Mouse (Mus musculus) 3134 (cell line): ENCODE data around the gene Avpi1.
A peak's percentile ranks its signal among the peaks of the same experiment; 100 is the strongest.

Experiments
- DNase-seq: peaks from one replicate; pipeline ENCODE4 v3.0.0-alpha.2; 2011; ENCODE audit warnings: low spot score; ENCODE audit not compliant: insufficient read length; ENCODE audit errors: extremely low read depth

Gene Avpi1

GRCm38 (mm10) chr19:42145210-42145609 lies 16.4 kb upstream of the Avpi1 start:
- DNase-seq = no peak

- DNase-seq = no peak
Measured at GRCm38 (mm10) chr19:42144541-42145167, 15.8 kb upstream of the Avpi1 start.

- DNase-seq = no peak
Measured at GRCm38 (mm10) chr19:42144067-42144466, 15.2 kb upstream of the Avpi1 start.

GRCm38 (mm10) chr19:42142757-42143156 lies 13.9 kb upstream of the Avpi1 start:
- no peak for DNase-seq

- DNase-seq = no peak
Measured at GRCm38 (mm10) chr19:42141998-42142397, 13.1 kb upstream of the Avpi1 start.

GRCm38 (mm10) chr19:42139724-42140517 lies 11.1 kb upstream of the Avpi1 start:
- DNase-seq = no peak

- DNase-seq = no peak
Measured at GRCm38 (mm10) chr19:42138517-42139285, 9.8 kb upstream of the Avpi1 start.

- no peak for DNase-seq
Measured at GRCm38 (mm10) chr19:42137167-42137672, 8.4 kb upstream of the Avpi1 start.

GRCm38 (mm10) chr19:42136126-42136525 lies 7.3 kb upstream of the Avpi1 start:
- no peak for DNase-seq

- DNase-seq = no peak
Measured at GRCm38 (mm10) chr19:42135070-42135469, 6.2 kb upstream of the Avpi1 start.

- peak; percentile 74 for DNase-seq
Measured at GRCm38 (mm10) chr19:42131101-42131500, 2.2 kb upstream of the Avpi1 start.

- DNase-seq = no peak
Measured at GRCm38 (mm10) chr19:42130294-42130606, 1.4 kb upstream of the Avpi1 start.

GRCm38 (mm10) chr19:42129509-42130293 lies 842 bp upstream of the Avpi1 start:
- no peak for DNase-seq

GRCm38 (mm10) chr19:42128052-42128740 lies 663 bp downstream of the Avpi1 start:
- DNase-seq = no peak

GRCm38 (mm10) chr19:42127024-42127423 lies 1.8 kb downstream of the Avpi1 start:
- no peak for DNase-seq

GRCm38 (mm10) chr19:42126219-42126605 lies 2.6 kb downstream of the Avpi1 start:
- peak; percentile 47 for DNase-seq

GRCm38 (mm10) chr19:42125501-42126218 lies 3.2 kb downstream of the Avpi1 start:
- DNase-seq = no peak

GRCm38 (mm10) chr19:42124684-42125083 lies 4.2 kb downstream of the Avpi1 start:
- no peak for DNase-seq

- DNase-seq = no peak
Measured at GRCm38 (mm10) chr19:42120451-42120850, 8.4 kb downstream of the Avpi1 start.
